In the genomic region with DNA sequence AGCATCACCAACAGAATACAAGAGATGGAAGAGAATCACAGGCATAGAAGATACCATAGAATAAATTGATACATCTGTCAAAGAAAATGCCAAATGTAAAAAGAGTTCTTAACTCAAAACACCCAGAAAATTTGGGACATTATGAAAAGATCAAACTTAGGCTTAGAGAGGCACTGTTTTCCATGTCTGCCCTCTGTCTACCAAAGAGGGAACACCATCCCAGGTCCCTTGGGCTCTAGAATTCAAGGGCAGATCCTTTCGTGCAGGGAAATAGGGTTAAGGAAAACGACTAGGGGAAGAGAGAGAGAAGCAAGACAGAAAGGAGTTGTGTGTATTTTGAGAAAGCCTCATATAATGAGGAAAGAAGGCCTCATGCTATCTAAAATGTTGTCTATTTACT, we compare ENCODE assay signal across 32 mouse cellular contexts. TPM values are rescaled to one million over a fixed set of nuclear protein-coding genes. Genes with fewer than 3 reads are reported as not detected.
DNase-seq lines count a peak whose midpoint lies in the region; ATAC-seq and TF ChIP-seq lines count a peak whose summit lies in the region.
"Had no signal": no experiment of that assay in that cellular context is flagged by ENCODE, and none has a peak within 500 bp of the region (broad histone marks: within the 10 kb centered on the region; RNA-seq: fewer than 3 reads in every experiment).

No protein-coding gene starts in this region.

- H3K9ac ChIP-seq in forebrain, postnatal 0 days, result no peak overlapping the region
- no peak overlapping the region for H3K9ac ChIP-seq in forebrain, embryonic 16.5 days (replicated peaks; ENCODE audit: low read depth, low read length)
- no peak overlapping the region for H3K9ac ChIP-seq in kidney, postnatal 0 days (ENCODE audit: low read depth, low read length)
- no peak overlapping the region for H3K9ac ChIP-seq in midbrain, embryonic 11.5 days (ENCODE audit: low read length)
- no peak overlapping the region for H3K9ac ChIP-seq in midbrain, embryonic 14.5 days (replicated peaks; ENCODE audit: low read length)
- H3K9ac ChIP-seq: embryonic facial prominence, embryonic 12.5 days; heart, embryonic 13.5 days; hindbrain, embryonic 12.5 days; kidney, embryonic 15.5 days; liver, embryonic 14.5 days; midbrain, embryonic 15.5 days had no signal

- DNase-seq in forebrain, postnatal 0 days, result no peak
- DNase-seq in kidney, postnatal 0 days (ENCODE audit: low spot score), result no peak
- DNase-seq in kidney, adult 8-10 months, result no peak
- DNase-seq in midbrain, embryonic 11.5 days (ENCODE audit: low spot score, missing footprints), result peak; percentile 81
- no peak for DNase-seq in midbrain, embryonic 14.5 days
- DNase-seq in right cerebral cortex, postnatal 10 days (ENCODE audit: low spot score in 2 of 2), result no peak
- DNase-seq: adrenal gland, postnatal 25 days; cerebellum, adult 8-10 months; cerebellum, postnatal 25 days; embryo, embryonic 11 days; gastrocnemius, adult 2 months; gastrocnemius, postnatal 36 days; heart, adult 18-20 months; heart, postnatal 14 days; kidney, adult 11 months; kidney, postnatal 36 days; layer of hippocampus, postnatal 36 days; liver; lung, adult 2 months; lung, postnatal 4 days; right cerebral cortex, postnatal 4 days; thymus, postnatal 4 days had no signal

- no peaks in the 10 kb centered on the region for H3K27me3 ChIP-seq in forebrain, postnatal 0 days (ENCODE audit: insufficient read depth, low read length)
- no peaks in the 10 kb centered on the region for H3K27me3 ChIP-seq in forebrain, embryonic 16.5 days (replicated peaks; ENCODE audit: control insufficient read depth, insufficient read depth, low read length)
- H3K27me3 ChIP-seq in kidney, postnatal 0 days (ENCODE audit: insufficient read depth, low read length), result no peaks in the 10 kb centered on the region
- H3K27me3 ChIP-seq in midbrain, embryonic 11.5 days (ENCODE audit: control insufficient read depth, insufficient read depth, low read length), result no peaks in the 10 kb centered on the region
- H3K27me3 ChIP-seq in midbrain, embryonic 14.5 days (ENCODE audit: control insufficient read depth, insufficient read depth, low read length), result no peaks in the 10 kb centered on the region
- H3K27me3 ChIP-seq: embryonic facial prominence, embryonic 12.5 days; heart, embryonic 13.5 days; hindbrain, embryonic 12.5 days; kidney, embryonic 15.5 days; midbrain, embryonic 15.5 days had no signal

- no peaks in the 10 kb centered on the region for H3K9me3 ChIP-seq in forebrain, postnatal 0 days (ENCODE audit: low read length)
- H3K9me3 ChIP-seq in forebrain, embryonic 16.5 days (ENCODE audit: control insufficient read depth, low read length), result no peaks in the 10 kb centered on the region
- no peaks in the 10 kb centered on the region for H3K9me3 ChIP-seq in kidney, postnatal 0 days (replicated peaks; ENCODE audit: low read length)
- H3K9me3 ChIP-seq in midbrain, embryonic 11.5 days (ENCODE audit: control insufficient read depth, low read length), result no peaks in the 10 kb centered on the region
- no peaks in the 10 kb centered on the region for H3K9me3 ChIP-seq in midbrain, embryonic 14.5 days (ENCODE audit: control insufficient read depth, low read length)
- H3K9me3 ChIP-seq: embryonic facial prominence, embryonic 12.5 days; G1E; heart, embryonic 13.5 days; hindbrain, embryonic 12.5 days; kidney, embryonic 15.5 days; midbrain, embryonic 15.5 days had no signal

- H3K4me1 ChIP-seq in forebrain, postnatal 0 days (ENCODE audit: insufficient read depth), result no peaks in the 10 kb centered on the region
- H3K4me1 ChIP-seq in forebrain, embryonic 16.5 days (replicated peaks; ENCODE audit: control insufficient read depth, insufficient read depth, low read length), result no peaks in the 10 kb centered on the region
- H3K4me1 ChIP-seq in kidney, postnatal 0 days (replicated peaks; ENCODE audit: insufficient read depth, low read length), result no peaks in the 10 kb centered on the region
- H3K4me1 ChIP-seq in midbrain, embryonic 11.5 days (ENCODE audit: control insufficient read depth, insufficient read depth, low read length), result no peaks in the 10 kb centered on the region
- no peaks in the 10 kb centered on the region for H3K4me1 ChIP-seq in midbrain, embryonic 14.5 days (ENCODE audit: control insufficient read depth, insufficient read depth, low read length)
- H3K4me1 ChIP-seq: embryonic facial prominence, embryonic 12.5 days; hindbrain, embryonic 12.5 days; kidney, embryonic 15.5 days; midbrain, embryonic 15.5 days had no signal

- peak; percentile 58 for TF ChIP-seq CTCF in forebrain, postnatal 0 days (IDR thresholded peaks at IDR 0.05; ENCODE audit: low read depth)
- peak; percentile 55 for TF ChIP-seq CTCF in kidney, postnatal 0 days (IDR thresholded peaks at IDR 0.05; ENCODE audit: low read depth)

- WGBS in forebrain, postnatal 0 days, result 56% methylated on average over 2 of the region's 2 CpGs
- WGBS in forebrain, embryonic 16.5 days, result 58% methylated on average over 2 of the region's 2 CpGs
- WGBS in kidney, postnatal 0 days, result 42% methylated on average over 2 of the region's 2 CpGs
- 52% methylated on average over 2 of the region's 2 CpGs for WGBS in midbrain, embryonic 11.5 days
- WGBS in midbrain, embryonic 14.5 days, result 67% methylated on average over 2 of the region's 2 CpGs

- H3K4me2 ChIP-seq in forebrain, postnatal 0 days (ENCODE audit: low read depth), result no peak overlapping the region
- H3K4me2 ChIP-seq in forebrain, embryonic 16.5 days (ENCODE audit: low read length), result no peak overlapping the region
- H3K4me2 ChIP-seq in kidney, postnatal 0 days (ENCODE audit: low read length), result no peak overlapping the region
- H3K4me2 ChIP-seq in midbrain, embryonic 11.5 days, result no peak overlapping the region
- H3K4me2 ChIP-seq in midbrain, embryonic 14.5 days (ENCODE audit: low read length), result no peak overlapping the region
- H3K4me2 ChIP-seq: embryonic facial prominence, embryonic 12.5 days; heart, embryonic 13.5 days; hindbrain, embryonic 12.5 days; kidney, embryonic 15.5 days; midbrain, embryonic 15.5 days had no signal

- no peaks in the 10 kb centered on the region for H3K36me3 ChIP-seq in forebrain, postnatal 0 days (ENCODE audit: insufficient read depth)
- H3K36me3 ChIP-seq in forebrain, embryonic 16.5 days (ENCODE audit: control insufficient read depth, insufficient read depth), result no peaks in the 10 kb centered on the region
- H3K36me3 ChIP-seq in kidney, postnatal 0 days (ENCODE audit: insufficient read depth, low read length), result no peaks in the 10 kb centered on the region
- no peaks in the 10 kb centered on the region for H3K36me3 ChIP-seq in midbrain, embryonic 11.5 days (ENCODE audit: control insufficient read depth, insufficient read depth, low read length)
- no peaks in the 10 kb centered on the region for H3K36me3 ChIP-seq in midbrain, embryonic 14.5 days (ENCODE audit: control insufficient read depth, insufficient read depth, low read length)
- H3K36me3 ChIP-seq: embryonic facial prominence, embryonic 12.5 days; G1E; heart, embryonic 13.5 days; hindbrain, embryonic 12.5 days; kidney, embryonic 15.5 days; midbrain, embryonic 15.5 days had no signal

- H3K4me3 ChIP-seq in forebrain, postnatal 0 days (ENCODE audit: low read depth, low read length), result no peak overlapping the region
- H3K4me3 ChIP-seq in forebrain, embryonic 16.5 days (replicated peaks; ENCODE audit: low read length), result no peak overlapping the region
- H3K4me3 ChIP-seq in kidney, postnatal 0 days (replicated peaks; ENCODE audit: low read depth, low read length), result no peak overlapping the region
- no peak overlapping the region for H3K4me3 ChIP-seq in midbrain, embryonic 11.5 days (ENCODE audit: low read depth, low read length)
- H3K4me3 ChIP-seq in midbrain, embryonic 14.5 days (replicated peaks; ENCODE audit: low read depth, low read length), result no peak overlapping the region
- H3K4me3 ChIP-seq: embryonic facial prominence, embryonic 12.5 days; gastrocnemius, adult 2 months; heart, embryonic 13.5 days; hindbrain, embryonic 12.5 days; kidney, embryonic 15.5 days; megakaryocyte, embryonic 14.5 days; midbrain, embryonic 15.5 days had no signal

- no peak for ATAC-seq in forebrain, postnatal 0 days
- no peak for ATAC-seq in forebrain, embryonic 16.5 days
- ATAC-seq in kidney, postnatal 0 days (replicated peaks; ENCODE audit: low FRiP score, low read depth), result no peak
- ATAC-seq in midbrain, embryonic 11.5 days (ENCODE audit: low FRiP score), result no peak
- ATAC-seq in midbrain, embryonic 14.5 days (ENCODE audit: low FRiP score, low TSS enrichment), result no peak
- ATAC-seq: forebrain, embryonic 14.5 days; midbrain, embryonic 15.5 days had no signal

- H3K27ac ChIP-seq in forebrain, postnatal 0 days (ENCODE audit: low read depth, low read length), result no peak overlapping the region
- H3K27ac ChIP-seq in forebrain, embryonic 16.5 days (ENCODE audit: low read length), result no peak overlapping the region
- H3K27ac ChIP-seq in kidney, postnatal 0 days, result no peak overlapping the region
- no peak overlapping the region for H3K27ac ChIP-seq in midbrain, embryonic 11.5 days (ENCODE audit: low read depth, low read length)
- H3K27ac ChIP-seq in midbrain, embryonic 14.5 days (replicated peaks; ENCODE audit: low read depth, low read length), result no peak overlapping the region
- H3K27ac ChIP-seq: embryonic facial prominence, embryonic 12.5 days; gastrocnemius, adult 2 months; heart, embryonic 13.5 days; hindbrain, embryonic 12.5 days; kidney, embryonic 15.5 days; liver, embryonic 14.5 days; midbrain, embryonic 15.5 days had no signal

RNA-seq across cellular contexts. Expression of gene Tarsl2, which starts 19.2 kb away (rescaled TPM):
- 26.3 and 30.8 TPM in 2 replicates for total RNA-seq in forebrain, postnatal 0 days (2014; rRNA removed)
- polyA plus RNA-seq in forebrain, postnatal 0 days (2015; fragmentation: Nextera tagmentation; extraction: Ambion mirVana), result 16.9 and 19.5 TPM in 2 replicates
- polyA plus RNA-seq in forebrain, embryonic 16.5 days (2015; fragmentation: Nextera tagmentation; extraction: Ambion mirVana), result 14.6 and 16.6 TPM in 2 replicates
- 9.9 and 10.8 TPM in 2 replicates for polyA plus RNA-seq in kidney, postnatal 0 days (2015; fragmentation: Nextera tagmentation; extraction: Ambion mirVana)
- 11.7 and 12.0 TPM in 2 replicates for polyA plus RNA-seq in midbrain, embryonic 11.5 days (2014; fragmentation: Nextera tagmentation; extraction: Ambion mirVana)
- polyA plus RNA-seq in midbrain, embryonic 14.5 days (2014; fragmentation: Nextera tagmentation; extraction: Ambion mirVana), result 12.4 and 17.6 TPM in 2 replicates
